In genomic region chr2:60838856-60839255, GRCm38 (mm10) we compare ENCODE assay signal across 11 mouse cellular contexts.
A peak's percentile ranks its signal among the peaks of the same experiment; 100 is the strongest.
DNase-seq lines count a peak whose midpoint lies in the region; ATAC-seq and TF ChIP-seq lines count a peak whose summit lies in the region.
"Had no signal": no experiment of that assay in that cellular context is flagged by ENCODE, and none has a peak within 500 bp of the region (broad histone marks: within the 10 kb centered on the region; RNA-seq: fewer than 3 reads in every experiment).

No protein-coding gene starts in this region.

- H3K27ac ChIP-seq in liver, embryonic 14.5 days: no peak overlapping the region
- no peak overlapping the region for H3K27ac ChIP-seq in liver, embryonic 11.5 days (ENCODE audit: low read depth, low read length)
- H3K27ac ChIP-seq in heart, embryonic 15.5 days: peak overlapping the region; percentile 45; the same call in 1 of the 2 replicates
- 0 out of 2 replicates have a peak overlapping the region, but pooled peaks have one; percentile 22 for H3K27ac ChIP-seq in kidney, embryonic 15.5 days
- no peak overlapping the region for H3K27ac ChIP-seq in cerebellum, adult 2 months (ENCODE audit: insufficient read depth, low read length)
- H3K27ac ChIP-seq: embryonic facial prominence, embryonic 13.5 days; left cerebral cortex, adult 2 months had no signal

- H3K9me3 ChIP-seq in liver, embryonic 14.5 days (ENCODE audit: control insufficient read depth, low read length): no peaks in the 10 kb centered on the region
- H3K9me3 ChIP-seq in liver, embryonic 11.5 days (ENCODE audit: control insufficient read depth, low read length): no peaks in the 10 kb centered on the region
- H3K9me3 ChIP-seq in heart, embryonic 15.5 days (replicated peaks): no peaks in the 10 kb centered on the region
- no peaks in the 10 kb centered on the region for H3K9me3 ChIP-seq in kidney, embryonic 15.5 days (replicated peaks)
- H3K9me3 ChIP-seq: embryonic facial prominence, embryonic 13.5 days had no signal

- no peaks in the 10 kb centered on the region; the same call in 1 of the 2 replicates for H3K36me3 ChIP-seq in liver, embryonic 14.5 days (replicated peaks; ENCODE audit: control insufficient read depth, insufficient read depth, low read depth)
- no peaks in the 10 kb centered on the region for H3K36me3 ChIP-seq in liver, embryonic 11.5 days (ENCODE audit: control insufficient read depth, insufficient read depth, low read length)
- H3K36me3 ChIP-seq in heart, embryonic 15.5 days: peaks cover 3% of the 10 kb centered on the region; the same call in 1 of the 2 replicates
- H3K36me3 ChIP-seq in kidney, embryonic 15.5 days: peaks cover 27% of the 10 kb centered on the region

- H3K27me3 ChIP-seq in liver, embryonic 14.5 days (ENCODE audit: control insufficient read depth, insufficient read depth, low read length): no peaks in the 10 kb centered on the region
- H3K27me3 ChIP-seq in liver, embryonic 11.5 days (replicated peaks; ENCODE audit: control insufficient read depth, insufficient read depth, low read length): no peaks in the 10 kb centered on the region
- no peaks in the 10 kb centered on the region for H3K27me3 ChIP-seq in heart, embryonic 15.5 days
- H3K27me3 ChIP-seq in kidney, embryonic 15.5 days: no peaks in the 10 kb centered on the region
- no peaks in the 10 kb centered on the region for H3K27me3 ChIP-seq in cerebellum, adult 2 months (ENCODE audit: control insufficient read depth, insufficient read depth, low read length)
- H3K27me3 ChIP-seq: embryonic facial prominence, embryonic 13.5 days had no signal

- WGBS in liver, embryonic 14.5 days (ENCODE audit: insufficient replicate concordance): 50% methylated on average over 5 of the region's 5 CpGs
- 61% methylated on average over 5 of the region's 5 CpGs for WGBS in liver, embryonic 11.5 days
- WGBS in heart, embryonic 15.5 days: 53% methylated on average over 5 of the region's 5 CpGs
- WGBS in kidney, embryonic 15.5 days: 60% methylated on average over 5 of the region's 5 CpGs
- 31% methylated on average over 5 of the region's 5 CpGs for WGBS in cerebellum, adult 2 months

- TF ChIP-seq CTCF in liver, embryonic 14.5 days (IDR thresholded peaks at IDR 0.05; ENCODE audit: low read depth): no peak
- no peak for TF ChIP-seq CTCF in cerebellum, adult 2 months (IDR thresholded peaks at IDR 0.05; ENCODE audit: borderline replicate concordance, insufficient read depth, low read depth, low read length)

- no peak for TF ChIP-seq POLR2A in cerebellum, adult 2 months (IDR thresholded peaks at IDR 0.05; ENCODE audit: borderline replicate concordance, insufficient read depth, low read length)

- TF ChIP-seq EP300 in liver, embryonic 14.5 days (IDR thresholded peaks at IDR 0.05; ENCODE audit: low read depth): no peak

- H3K9ac ChIP-seq in liver, embryonic 14.5 days (replicated peaks): no peak overlapping the region
- no peak overlapping the region for H3K9ac ChIP-seq in liver, embryonic 11.5 days (ENCODE audit: low read depth, low read length)
- no peak overlapping the region for H3K9ac ChIP-seq in heart, embryonic 15.5 days
- H3K9ac ChIP-seq in kidney, embryonic 15.5 days: no peak overlapping the region
- H3K9ac ChIP-seq: embryonic facial prominence, embryonic 13.5 days had no signal

- peaks cover 0 to 29% of the 10 kb centered on the region in 2 experiments; a peak in 3 of 4 replicates for H3K4me1 ChIP-seq in liver, embryonic 14.5 days (replicated peaks; ENCODE audit: control insufficient read depth in 2 of 2, insufficient read depth in 2 of 2, low read length in 1 of 2)
- H3K4me1 ChIP-seq in liver, embryonic 11.5 days (replicated peaks; ENCODE audit: control insufficient read depth, insufficient read depth, low read length): peaks cover 25% of the 10 kb centered on the region
- peaks cover 65% of the 10 kb centered on the region for H3K4me1 ChIP-seq in heart, embryonic 15.5 days (replicated peaks)
- peaks cover 21% of the 10 kb centered on the region for H3K4me1 ChIP-seq in kidney, embryonic 15.5 days
- 0 out of 2 replicates have a peak, but pooled peaks cover 5% of the 10 kb centered on the region for H3K4me1 ChIP-seq in cerebellum, adult 2 months (ENCODE audit: control insufficient read depth, insufficient read depth, low read length)

- peak; percentile 18; the same call in 1 of the 2 replicates for ATAC-seq in liver, embryonic 14.5 days (ENCODE audit: insufficient read depth)
- no peak for ATAC-seq in liver, embryonic 11.5 days (replicated peaks; ENCODE audit: low FRiP score)
- 0 out of 2 replicates have a peak, but pooled peaks have one; percentile 27 for ATAC-seq in heart, embryonic 15.5 days (replicated peaks; ENCODE audit: insufficient number of reproducible peaks, insufficient read depth, low FRiP score, low read depth)
- no peak for ATAC-seq in kidney, embryonic 15.5 days (replicated peaks; ENCODE audit: low FRiP score)

- no peak for DNase-seq in liver, embryonic 14.5 days (ENCODE audit: low read depth in 3 of 3, low spot score in 3 of 3)
- no peak for DNase-seq in liver, embryonic 11.5 days (ENCODE audit: low spot score)
- DNase-seq in lung, postnatal 14 days: peak; percentile 60
- DNase-seq in urinary bladder, postnatal 14 days (ENCODE audit: low spot score): no peak
- DNase-seq in cerebellum, adult 2 months: no peak
- DNase-seq: cerebellum, adult 8-10 months; thymus, postnatal 25 days had no signal

- no peak overlapping the region for H3K4me3 ChIP-seq in liver, embryonic 14.5 days (ENCODE audit: insufficient read depth in 1 of 2, low read depth in 2 of 2, low read length in 2 of 2)
- H3K4me3 ChIP-seq in liver, embryonic 11.5 days (ENCODE audit: low read depth, low read length): no peak overlapping the region
- H3K4me3 ChIP-seq in heart, embryonic 15.5 days: no peak overlapping the region
- no peak overlapping the region for H3K4me3 ChIP-seq in kidney, embryonic 15.5 days (replicated peaks)
- H3K4me3 ChIP-seq in cerebellum, adult 2 months (replicated peaks; ENCODE audit: insufficient read depth, low read depth, low read length): no peak overlapping the region
- H3K4me3 ChIP-seq: embryonic facial prominence, embryonic 13.5 days; left cerebral cortex, adult 2 months had no signal

- H3K4me2 ChIP-seq in liver, embryonic 14.5 days (ENCODE audit: low read depth): no peak overlapping the region
- H3K4me2 ChIP-seq in liver, embryonic 11.5 days: no peak overlapping the region
- no peak overlapping the region for H3K4me2 ChIP-seq in heart, embryonic 15.5 days
- no peak overlapping the region for H3K4me2 ChIP-seq in kidney, embryonic 15.5 days
- H3K4me2 ChIP-seq: embryonic facial prominence, embryonic 13.5 days had no signal

Comparison
In these comparisons a context has a peak if more than half of its experiments do, and no peak if none do; other contexts are left out.
1. ATAC-seq: peak in liver, embryonic 14.5 days (single experiment) and heart, embryonic 15.5 days (single experiment); none in liver, embryonic 11.5 days (single experiment) and kidney, embryonic 15.5 days (single experiment).
2. H3K27ac ChIP-seq: peak in heart, embryonic 15.5 days (single experiment) and kidney, embryonic 15.5 days (single experiment); none in liver, embryonic 14.5 days (single experiment), liver, embryonic 11.5 days (single experiment) and cerebellum, adult 2 months (single experiment).